16 mouse cellular contexts compared by ENCODE assay signal in genomic region chr4:148357221-148357621, GRCm38 (mm10).
DNase-seq lines count a peak whose midpoint lies in the region; ATAC-seq lines count a peak whose summit lies in the region.
"Had no signal": no experiment of that assay in that cellular context is flagged by ENCODE, and none has a peak within 500 bp of the region (broad histone marks: within the 10 kb centered on the region; RNA-seq: fewer than 3 reads in every experiment).

No protein-coding gene starts in this region.

- peak overlapping the region; percentile 53 for H3K27ac ChIP-seq in hindbrain, embryonic 15.5 days (replicated peaks)
- H3K27ac ChIP-seq in hindbrain, embryonic 12.5 days, result no peak overlapping the region
- peak overlapping the region; percentile 54 for H3K27ac ChIP-seq in neural tube, embryonic 15.5 days (replicated peaks)
- H3K27ac ChIP-seq: heart, adult 2 months; limb, embryonic 12.5 days; stomach, embryonic 15.5 days had no signal

- no peak overlapping the region for H3K4me2 ChIP-seq in hindbrain, embryonic 15.5 days
- H3K4me2 ChIP-seq in hindbrain, embryonic 12.5 days (replicated peaks), result no peak overlapping the region
- no peak overlapping the region for H3K4me2 ChIP-seq in neural tube, embryonic 15.5 days
- H3K4me2 ChIP-seq: limb, embryonic 12.5 days; stomach, embryonic 15.5 days had no signal

- peaks cover 38% of the 10 kb centered on the region for H3K4me1 ChIP-seq in hindbrain, embryonic 15.5 days (replicated peaks)
- H3K4me1 ChIP-seq in hindbrain, embryonic 12.5 days, result peaks cover 12% of the 10 kb centered on the region
- H3K4me1 ChIP-seq in neural tube, embryonic 15.5 days, result peaks cover 29% of the 10 kb centered on the region
- H3K4me1 ChIP-seq: stomach, embryonic 15.5 days had no signal

- H3K36me3 ChIP-seq in hindbrain, embryonic 15.5 days, result no peaks in the 10 kb centered on the region
- no peaks in the 10 kb centered on the region for H3K36me3 ChIP-seq in hindbrain, embryonic 12.5 days
- H3K36me3 ChIP-seq in neural tube, embryonic 15.5 days, result no peaks in the 10 kb centered on the region
- H3K36me3 ChIP-seq: limb, embryonic 12.5 days; stomach, embryonic 15.5 days had no signal

- ATAC-seq in hindbrain, embryonic 15.5 days (ENCODE audit: low FRiP score, low read depth), result no peak
- ATAC-seq in hindbrain, embryonic 12.5 days (ENCODE audit: low FRiP score), result no peak
- ATAC-seq in neural tube, embryonic 15.5 days (ENCODE audit: low FRiP score), result no peak
- ATAC-seq: intestine, postnatal 0 days; liver, postnatal 0 days had no signal

- peak; percentile 28 for DNase-seq in cerebellum, adult 8-10 months
- peak; percentile 70 to 75 for DNase-seq in cerebellum, postnatal 14 days
- DNase-seq in liver, result no peak
- no peak for DNase-seq in T-cell, adult 2 months (ENCODE audit: low spot score)
- DNase-seq: embryo, embryonic 11 days; heart, adult 2 months; kidney, postnatal 10 days; liver, postnatal 0 days; lung, postnatal 36 days; thymus, postnatal 25 days had no signal

- 47% methylated on average over 10 of the region's 10 CpGs for WGBS in hindbrain, embryonic 15.5 days
- 63% methylated on average over 10 of the region's 10 CpGs for WGBS in hindbrain, embryonic 12.5 days
- WGBS in neural tube, embryonic 15.5 days, result 36% methylated on average over 10 of the region's 10 CpGs

- H3K9me3 ChIP-seq in hindbrain, embryonic 15.5 days, result no peaks in the 10 kb centered on the region
- peaks cover 8% of the 10 kb centered on the region; the same call in 1 of the 2 replicates for H3K9me3 ChIP-seq in hindbrain, embryonic 12.5 days (replicated peaks)
- H3K9me3 ChIP-seq in neural tube, embryonic 15.5 days (replicated peaks), result no peaks in the 10 kb centered on the region

- no peak overlapping the region for H3K4me3 ChIP-seq in hindbrain, embryonic 15.5 days
- no peak overlapping the region for H3K4me3 ChIP-seq in hindbrain, embryonic 12.5 days
- no peak overlapping the region for H3K4me3 ChIP-seq in neural tube, embryonic 15.5 days (replicated peaks)
- H3K4me3 ChIP-seq: heart, adult 2 months; limb, embryonic 12.5 days; stomach, embryonic 15.5 days had no signal

- no peaks in the 10 kb centered on the region for H3K27me3 ChIP-seq in hindbrain, embryonic 15.5 days
- H3K27me3 ChIP-seq in hindbrain, embryonic 12.5 days, result no peaks in the 10 kb centered on the region
- H3K27me3 ChIP-seq in neural tube, embryonic 15.5 days (replicated peaks), result no peaks in the 10 kb centered on the region
- H3K27me3 ChIP-seq: stomach, embryonic 15.5 days had no signal

- no peak overlapping the region for H3K9ac ChIP-seq in hindbrain, embryonic 15.5 days
- H3K9ac ChIP-seq in hindbrain, embryonic 12.5 days, result no peak overlapping the region
- H3K9ac ChIP-seq in neural tube, embryonic 15.5 days (replicated peaks), result no peak overlapping the region
- H3K9ac ChIP-seq: limb, embryonic 12.5 days; liver, postnatal 0 days; stomach, embryonic 15.5 days had no signal

Comparison
In these comparisons a context has a peak if more than half of its experiments do, and no peak if none do; other contexts are left out.
1. DNase-seq: peak in cerebellum, adult 8-10 months (single experiment) and cerebellum, postnatal 14 days (2 of 2); none in liver (single experiment) and T-cell, adult 2 months (single experiment).